Mouse (Mus musculus) ES-Bruce4 (cell line): ENCODE data around the gene Rbm28.

ENCODE experiments used
- CTCF ChIP-seq: IDR thresholded peaks from one replicate; pipeline ENCODE4 v1.8.1; 2011; ENCODE audit warnings: low read depth, low read length
- EP300 ChIP-seq: IDR thresholded peaks from 2 replicates; pipeline ENCODE4 v1.6.1; 2011; ENCODE audit warnings: low read depth, low read length; ENCODE audit not compliant: insufficient read depth
- POLR2A ChIP-seq: IDR thresholded peaks from one replicate; pipeline ENCODE4 v1.8.1; 2011; ENCODE audit warnings: low read length; ENCODE audit not compliant: insufficient read depth

DNA sequence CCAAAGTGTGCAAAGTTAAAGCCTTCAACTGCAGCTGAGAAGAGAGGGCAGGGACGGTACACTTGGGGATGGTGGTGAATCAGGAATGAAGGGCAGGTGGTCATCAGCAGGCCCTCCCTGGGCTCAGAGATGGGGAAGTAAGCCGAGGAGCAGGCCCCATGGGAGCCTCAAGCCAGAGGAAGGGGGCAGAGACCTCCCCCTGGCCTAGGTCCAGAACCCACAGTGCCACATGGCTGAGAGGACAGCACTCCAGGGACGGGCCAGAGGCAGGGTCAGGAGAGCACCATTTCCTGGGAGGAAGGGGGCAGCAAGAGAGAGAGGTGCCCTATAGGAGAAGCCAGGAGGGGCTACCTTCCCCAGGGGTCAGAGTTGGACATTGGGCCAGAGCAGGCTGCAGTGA is 35.7 kb upstream of the Rbm28 start:
- TF ChIP-seq CTCF (no peak), POLR2A (no peak), EP300 (no peak)
